Mouse (Mus musculus) forebrain, embryonic 16.5 days (tissue): Measurements from ENCODE around the gene Grhl3. TPM values are rescaled to one million over a fixed set of nuclear protein-coding genes. Genes with fewer than 3 reads are reported as not detected.

Source experiments
- ATAC-seq: fragments of 200-750 bp; cut with Nextera tagmentation; 2 replicates; pipeline ENCODE4 v1.8.0; 2017; ENCODE audit warnings: mild to moderate bottlenecking, moderate library complexity
- H3K27ac ChIP-seq: fragments of 300-500 bp; sonication (generic); 2 replicates; pipeline ENCODE4 v1.5.1; 2014; ENCODE audit warnings: low read length, control low read depth
- H3K27me3 ChIP-seq: fragments of 300-500 bp; sonication (generic); replicated peaks from 2 replicates; pipeline ENCODE4 v1.6.1; 2014; ENCODE audit warnings: low read length; ENCODE audit not compliant: control insufficient read depth, insufficient read depth
- H3K36me3 ChIP-seq: fragments of 300-500 bp; sonication (generic); 2 replicates; pipeline ENCODE4 v1.6.1; 2014; ENCODE audit not compliant: control insufficient read depth, insufficient read depth
- H3K4me1 ChIP-seq: fragments of 300-500 bp; sonication (generic); replicated peaks from 2 replicates; pipeline ENCODE4 v1.6.1; 2014; ENCODE audit warnings: low read length; ENCODE audit not compliant: control insufficient read depth, insufficient read depth
- H3K4me2 ChIP-seq: fragments of 300-500 bp; sonication (generic); 2 replicates; pipeline ENCODE4 v1.6.1; 2014; ENCODE audit warnings: mild to moderate bottlenecking, low read length, control low read depth
- H3K4me3 ChIP-seq: fragments of 300-500 bp; sonication (generic); replicated peaks from 2 replicates; pipeline ENCODE4 v1.5.1; 2014; ENCODE audit warnings: mild to moderate bottlenecking, low read length, control low read depth
- H3K9ac ChIP-seq: fragments of 300-500 bp; sonication (generic); replicated peaks from 2 replicates; pipeline ENCODE4 v1.6.1; 2014; ENCODE audit warnings: low read depth, low read length, control low read depth
- H3K9me3 ChIP-seq: fragments of 300-500 bp; sonication (generic); 2 replicates; pipeline ENCODE4 v1.6.1; 2016; ENCODE audit warnings: low read length; ENCODE audit not compliant: control insufficient read depth
- WGBS: fragments of 180-500 bp; shearing (Covaris S2); extraction: QIAGEN DNeasy Blood & Tissue Kit; methylation state at CpG from one replicate; pipeline ENCODE4 v1.1.7; 2014; 5-methylcytosine and 5-hydroxymethylcytosine counted together
- polyA plus RNA-seq: library from polyadenylated mRNA; unstranded; fragments of >200 nt; fragmentation: Nextera tagmentation; extraction: Ambion mirVana; gene quantifications from 2 replicates; pipeline ENCODE4 v1.2.1, GENCODE M21; 2015

The Grhl3 gene
- polyA plus RNA-seq, 1 experiment from 2014 or later: 0.60 TPM

DNA sequence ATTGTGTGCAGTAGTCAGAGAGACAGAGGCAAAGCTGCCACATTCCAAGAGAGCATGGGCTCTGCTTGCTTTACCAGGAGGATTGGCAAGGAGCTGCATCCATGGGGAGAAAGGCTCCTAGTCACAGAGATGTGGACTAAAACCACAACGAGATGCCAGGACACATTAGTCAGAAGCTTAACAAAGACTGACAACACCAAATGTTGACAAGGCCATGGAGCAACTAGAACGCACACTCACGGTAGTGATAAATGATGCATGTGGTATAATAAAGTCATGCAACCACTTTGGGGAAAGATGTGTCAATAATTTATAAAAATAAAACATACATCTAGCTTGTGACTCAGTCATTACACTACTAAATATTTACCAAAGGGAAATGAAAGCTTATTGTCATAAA, 28.1 kb upstream of the Grhl3 start:
- no peaks in the 10 kb centered on the region for H3K36me3 ChIP-seq
- peaks cover 2% of the 10 kb centered on the region; the same call in 1 of the 2 replicates for H3K9me3 ChIP-seq
- no peak for ATAC-seq
- no peak overlapping the region for H3K9ac ChIP-seq
- no peak overlapping the region for H3K4me3 ChIP-seq
- H3K4me1 ChIP-seq: no peaks in the 10 kb centered on the region
- H3K27me3 ChIP-seq: no peaks in the 10 kb centered on the region
- H3K4me2 ChIP-seq: no peak overlapping the region
- WGBS: 91% methylated on average over 3 of the region's 3 CpGs
- no peak overlapping the region for H3K27ac ChIP-seq

DNA sequence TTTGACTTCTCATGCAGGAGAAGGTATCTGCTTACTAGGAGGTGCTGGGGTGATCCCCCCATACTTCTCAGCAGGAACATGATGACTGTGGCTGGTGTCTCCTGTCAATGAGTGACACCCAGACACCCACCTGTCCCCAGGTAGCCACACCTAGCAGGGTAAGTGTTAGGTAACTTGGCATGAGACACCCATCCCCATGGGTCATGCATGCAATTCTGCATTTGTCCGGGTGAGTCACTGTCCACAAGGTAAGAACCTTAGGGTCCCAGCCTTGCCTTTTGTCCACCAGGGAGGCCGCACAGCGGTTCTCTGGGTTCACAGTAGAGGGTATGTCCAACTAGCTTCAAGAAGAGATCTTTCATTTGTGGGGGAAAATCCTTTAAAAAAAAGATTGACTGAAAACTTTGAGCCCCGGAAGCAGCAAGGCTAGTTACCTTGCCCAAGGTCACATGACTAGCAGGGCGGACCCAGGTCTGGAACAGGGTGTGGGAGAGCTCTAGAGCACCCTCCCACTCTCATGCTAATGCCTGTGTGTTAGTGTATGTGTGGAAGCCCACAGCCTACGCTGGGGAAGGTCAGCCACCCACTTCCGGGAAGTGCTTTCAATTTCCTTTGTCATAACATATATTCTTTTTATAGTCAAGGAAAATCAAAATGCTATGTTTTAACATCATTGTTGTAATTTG, 26.2 kb upstream of the Grhl3 start:
- Histone ChIP-seq H3K36me3 (no peaks in the 10 kb centered on the region), H3K27ac (no peak overlapping the region), H3K27me3 (no peaks in the 10 kb centered on the region), H3K4me1 (no peaks in the 10 kb centered on the region; the same call in 1 of the 2 replicates), H3K4me2 (no peak overlapping the region), H3K9ac (no peak overlapping the region), H3K4me3 (no peak overlapping the region), H3K9me3 (peaks cover 2% of the 10 kb centered on the region; the same call in 1 of the 2 replicates)
- WGBS: 86% methylated on average over 7 of the region's 7 CpGs
- ATAC-seq: no peak

DNA sequence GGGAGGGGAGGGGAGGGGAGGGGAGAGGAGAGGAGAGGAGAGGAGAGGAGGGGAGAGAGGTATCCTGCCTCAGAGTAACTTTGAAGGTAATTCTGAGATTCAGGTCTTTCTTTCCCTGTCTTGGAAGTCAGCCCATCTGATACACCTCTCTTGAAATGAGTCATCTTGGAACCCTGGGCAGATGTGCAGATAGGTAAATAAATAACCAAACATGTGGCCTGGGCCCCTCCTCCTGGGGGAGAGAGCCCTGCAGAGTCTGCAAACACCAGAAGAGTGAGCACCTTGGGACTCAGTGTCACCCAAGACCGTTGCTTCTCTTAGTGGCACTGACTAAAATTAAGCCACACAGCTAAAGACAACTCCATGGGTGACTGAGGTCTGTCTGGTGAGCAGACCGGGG, 25.6 kb upstream of the Grhl3 start:
- Histone ChIP-seq H3K27ac (no peak overlapping the region), H3K9ac (no peak overlapping the region), H3K27me3 (no peaks in the 10 kb centered on the region), H3K4me2 (no peak overlapping the region), H3K36me3 (no peaks in the 10 kb centered on the region), H3K4me3 (no peak overlapping the region), H3K9me3 (peaks cover 2% of the 10 kb centered on the region; the same call in 1 of the 2 replicates), H3K4me1 (no peaks in the 10 kb centered on the region; the same call in 1 of the 2 replicates)
- 83% methylated on average over 1 of the region's 2 CpGs for WGBS
- ATAC-seq: no peak

DNA sequence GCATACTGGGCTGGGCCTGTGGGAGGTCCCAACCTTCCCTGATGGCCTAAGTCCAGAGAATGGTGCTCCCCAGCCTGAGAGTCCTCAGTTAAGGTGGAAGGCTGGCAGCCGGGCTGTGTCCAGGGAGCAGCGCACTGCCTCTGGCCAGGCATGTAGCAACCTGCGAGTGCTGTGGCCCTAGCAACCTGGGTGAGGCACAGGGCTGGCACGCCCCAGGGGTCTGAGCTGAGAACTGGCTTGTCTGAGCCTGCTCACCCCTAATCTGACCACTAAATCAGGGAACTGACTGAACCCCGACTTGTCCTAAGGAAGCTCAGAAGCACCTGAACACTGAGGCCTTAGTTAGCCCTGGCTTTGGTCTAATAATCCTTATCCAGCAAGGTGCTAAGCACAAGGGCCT, 24.1 kb upstream of the Grhl3 start:
- 87% methylated on average over 5 of the region's 5 CpGs for WGBS
- Histone ChIP-seq H3K27me3 (no peaks in the 10 kb centered on the region), H3K9ac (no peak overlapping the region), H3K27ac (no peak overlapping the region), H3K36me3 (no peaks in the 10 kb centered on the region), H3K4me3 (no peak overlapping the region), H3K4me2 (no peak overlapping the region), H3K4me1 (no peaks in the 10 kb centered on the region; the same call in 1 of the 2 replicates), H3K9me3 (peaks cover 6% of the 10 kb centered on the region)
- ATAC-seq: no peak

DNA sequence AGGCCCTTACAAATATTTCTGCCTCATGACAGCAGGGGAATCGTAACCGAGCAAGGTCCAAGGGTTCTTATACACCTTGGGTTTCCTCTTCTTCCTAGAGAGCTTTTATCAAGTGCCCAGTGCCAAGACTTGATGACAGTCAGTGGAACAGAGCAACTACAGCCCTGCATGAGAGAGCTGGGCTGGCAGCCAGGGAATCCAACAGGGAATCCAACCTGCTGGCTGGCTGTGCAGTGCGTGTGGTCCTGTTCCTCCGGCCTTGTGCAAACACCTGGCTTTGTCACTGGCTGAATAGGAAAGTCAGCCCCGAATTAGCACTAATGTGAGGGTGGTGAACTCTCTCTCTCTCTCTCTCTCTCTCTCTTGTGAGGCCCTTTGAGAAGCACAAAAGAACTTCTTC, 22.5 kb upstream of the Grhl3 start:
- Histone ChIP-seq H3K4me3 (no peak overlapping the region), H3K4me2 (no peak overlapping the region), H3K27ac (no peak overlapping the region), H3K36me3 (no peaks in the 10 kb centered on the region), H3K27me3 (no peaks in the 10 kb centered on the region), H3K9ac (no peak overlapping the region), H3K4me1 (no peaks in the 10 kb centered on the region; the same call in 1 of the 2 replicates), H3K9me3 (peaks cover 4% of the 10 kb centered on the region; the same call in 1 of the 2 replicates)
- no peak for ATAC-seq
- 32% methylated on average over 5 of the region's 5 CpGs for WGBS

DNA sequence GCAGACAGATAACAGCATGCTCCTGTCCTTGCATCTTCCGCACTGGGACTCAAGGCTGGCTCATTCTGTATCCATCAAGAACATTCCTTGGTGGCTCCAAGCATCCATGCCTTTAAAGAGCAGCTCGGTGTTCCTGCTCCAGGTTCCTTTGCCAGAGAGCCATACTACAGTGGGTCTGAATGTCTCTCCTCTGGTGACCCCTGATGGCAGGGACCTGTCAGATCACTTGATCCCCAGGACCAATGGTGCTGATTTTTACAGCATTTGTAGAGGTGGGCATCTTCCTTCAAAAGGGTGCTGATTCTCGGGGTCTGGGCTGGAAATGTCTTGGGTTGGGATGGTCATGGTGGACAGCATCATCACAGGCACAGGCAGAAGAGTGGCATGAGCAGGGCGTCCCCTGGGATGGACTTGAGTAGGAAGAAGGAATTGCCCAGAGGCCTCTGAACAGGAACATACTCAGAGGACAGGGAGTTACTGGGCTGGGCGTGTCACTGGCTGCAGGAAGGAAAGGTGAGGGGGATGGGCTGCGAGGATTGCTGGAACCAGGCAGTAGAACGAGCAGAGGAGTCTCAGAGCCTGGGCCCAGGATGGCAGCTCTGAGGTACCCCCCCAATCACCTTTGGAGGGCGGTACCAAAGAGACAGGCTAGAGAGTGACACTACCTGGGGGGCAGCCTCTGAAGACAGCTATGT, 18.3 kb upstream of the Grhl3 start:
- H3K27me3 ChIP-seq: no peaks in the 10 kb centered on the region
- ATAC-seq: no peak
- peaks cover 4% of the 10 kb centered on the region; the same call in 1 of the 2 replicates for H3K9me3 ChIP-seq
- no peak overlapping the region for H3K9ac ChIP-seq
- H3K4me1 ChIP-seq: no peaks in the 10 kb centered on the region; the same call in 1 of the 2 replicates
- no peak overlapping the region for H3K27ac ChIP-seq
- H3K36me3 ChIP-seq: no peaks in the 10 kb centered on the region
- H3K4me3 ChIP-seq: no peak overlapping the region
- no peak overlapping the region for H3K4me2 ChIP-seq
- WGBS: 64% methylated on average over 8 of the region's 8 CpGs

DNA sequence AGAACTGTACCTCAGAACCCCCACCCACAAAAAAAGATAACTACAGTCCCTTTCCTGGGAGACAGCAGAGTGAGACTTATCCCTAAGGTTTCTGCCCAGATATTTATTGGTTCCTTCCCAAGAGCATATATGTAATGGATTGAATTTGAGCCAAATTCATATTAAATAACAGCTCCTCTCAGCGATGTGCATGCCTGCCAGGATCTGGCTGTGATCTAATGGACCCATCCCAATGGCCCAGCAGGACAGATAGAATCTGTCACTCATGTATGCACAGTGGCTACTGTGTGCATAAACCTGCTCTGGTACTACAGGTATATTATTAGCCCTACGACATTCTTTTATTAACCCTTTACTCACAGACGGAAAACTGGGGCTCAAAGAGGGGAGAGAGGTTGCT, 17.7 kb upstream of the Grhl3 start:
- peaks cover 4% of the 10 kb centered on the region; the same call in 1 of the 2 replicates for H3K9me3 ChIP-seq
- no peaks in the 10 kb centered on the region for H3K27me3 ChIP-seq
- ATAC-seq: no peak
- 58% methylated on average over 3 of the region's 3 CpGs for WGBS
- H3K27ac ChIP-seq: no peak overlapping the region
- H3K4me2 ChIP-seq: no peak overlapping the region
- no peak overlapping the region for H3K9ac ChIP-seq
- H3K4me3 ChIP-seq: no peak overlapping the region
- H3K4me1 ChIP-seq: no peaks in the 10 kb centered on the region; the same call in 1 of the 2 replicates
- H3K36me3 ChIP-seq: no peaks in the 10 kb centered on the region

DNA sequence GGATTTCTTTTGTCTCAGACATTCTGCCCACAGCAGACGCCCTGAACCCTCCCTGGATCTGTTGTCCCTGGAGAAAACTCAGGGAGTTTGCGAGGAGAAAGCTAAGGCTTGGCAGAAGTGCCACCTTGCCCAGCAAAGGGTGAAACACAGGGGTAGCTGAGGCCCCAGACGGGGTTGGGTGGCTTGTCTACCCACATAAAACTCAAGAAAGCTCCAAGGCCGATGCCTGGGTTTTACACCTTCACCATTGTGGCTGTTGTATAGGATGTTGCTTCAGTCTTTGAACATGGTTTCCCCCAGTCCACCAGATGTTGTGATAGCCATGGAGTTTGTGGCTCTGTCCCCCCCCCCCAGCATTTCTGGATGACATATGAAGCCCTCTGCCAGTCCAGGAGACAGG, 11.4 kb upstream of the Grhl3 start:
- Histone ChIP-seq H3K36me3 (no peaks in the 10 kb centered on the region), H3K4me3 (no peak overlapping the region), H3K9me3 (no peaks in the 10 kb centered on the region), H3K4me2 (no peak overlapping the region), H3K27me3 (no peaks in the 10 kb centered on the region), H3K9ac (no peak overlapping the region), H3K4me1 (no peaks in the 10 kb centered on the region), H3K27ac (no peak overlapping the region)
- 59% methylated on average over 4 of the region's 4 CpGs for WGBS
- ATAC-seq: no peak

DNA sequence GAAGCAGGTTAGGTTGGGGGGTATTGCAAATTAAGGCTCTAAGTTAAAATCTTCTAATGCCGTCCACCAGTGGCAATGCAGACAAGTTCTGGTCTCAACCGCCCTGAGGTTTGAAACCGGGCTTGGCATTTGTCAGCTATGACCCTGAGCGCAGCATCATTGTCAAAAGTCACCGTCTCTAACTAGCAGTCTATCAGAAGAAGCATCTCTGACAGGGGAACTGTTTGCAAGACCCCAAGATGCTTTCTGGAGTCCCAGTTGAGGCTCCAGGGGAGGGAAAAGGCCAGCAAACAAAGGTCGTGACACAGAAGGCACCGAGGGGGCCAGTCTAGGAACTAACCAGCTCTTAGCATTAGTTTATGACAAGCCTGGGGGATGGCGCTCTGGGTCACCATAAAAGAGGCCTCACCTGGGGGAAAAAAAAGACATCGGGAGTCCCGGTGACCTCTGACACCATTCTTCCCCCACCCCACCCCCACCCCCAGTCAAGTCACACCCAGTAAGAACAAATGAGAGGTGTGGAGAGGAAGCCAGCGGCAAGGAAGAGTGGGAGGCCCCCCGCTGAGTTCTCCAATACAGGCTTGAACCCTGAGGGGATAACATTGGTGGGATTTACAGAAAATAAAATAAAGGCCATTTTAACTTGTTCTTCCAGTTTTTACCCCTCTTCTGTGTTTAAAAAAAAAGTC, 7.9 kb upstream of the Grhl3 start:
- no peaks in the 10 kb centered on the region for H3K36me3 ChIP-seq
- H3K9me3 ChIP-seq: no peaks in the 10 kb centered on the region
- no peaks in the 10 kb centered on the region for H3K27me3 ChIP-seq
- no peak overlapping the region for H3K27ac ChIP-seq
- H3K4me3 ChIP-seq: no peak overlapping the region
- H3K9ac ChIP-seq: no peak overlapping the region
- ATAC-seq: no peak
- no peaks in the 10 kb centered on the region for H3K4me1 ChIP-seq
- no peak overlapping the region for H3K4me2 ChIP-seq
- 36% methylated on average over 12 of the region's 12 CpGs for WGBS
